Mouse (Mus musculus) heart, postnatal 0 days (tissue): Measurements from ENCODE around the gene Znrf1. TPM values are rescaled to one million over a fixed set of nuclear protein-coding genes. Genes with fewer than 3 reads are reported as not detected.
A peak's percentile ranks its signal among the peaks of the same experiment; 100 is the strongest.

ENCODE experiments used
- ATAC-seq: fragments of 200-750 bp; cut with Nextera tagmentation; 2 replicates; pipeline ENCODE4 v1.8.0; 2017; ENCODE audit warnings: low read depth, moderate number of reproducible peaks, moderate library complexity; ENCODE audit not compliant: insufficient read depth
- DNase-seq: peaks from one replicate; pipeline ENCODE4 v3.0.0-alpha.2; 2016; ENCODE audit warnings: low spot score
- H3K27ac ChIP-seq: fragments of 300-500 bp; sonication (generic); 2 replicates; pipeline ENCODE4 v1.5.1; 2014; ENCODE audit warnings: low read depth, mild to moderate bottlenecking
- H3K27me3 ChIP-seq: fragments of 300-500 bp; sonication (generic); 2 replicates; pipeline ENCODE4 v1.6.1; 2014; ENCODE audit warnings: low read length, mixed read lengths; ENCODE audit not compliant: control insufficient read depth, insufficient read depth
- H3K36me3 ChIP-seq: fragments of 300-500 bp; sonication (generic); replicated peaks from 2 replicates; pipeline ENCODE4 v1.6.1; 2014; ENCODE audit warnings: low read length, mixed read lengths; ENCODE audit not compliant: control insufficient read depth, insufficient read depth
- H3K4me1 ChIP-seq: fragments of 300-500 bp; sonication (generic); 2 replicates; pipeline ENCODE4 v1.6.1; 2014; ENCODE audit warnings: antibody characterized with exemption; ENCODE audit not compliant: control insufficient read depth, insufficient read depth
- H3K4me2 ChIP-seq: fragments of 300-500 bp; sonication (generic); 2 replicates; pipeline ENCODE4 v1.6.1; 2014; ENCODE audit warnings: low read depth, mild to moderate bottlenecking, low read length, moderate library complexity
- H3K4me3 ChIP-seq: fragments of 300-500 bp; sonication (generic); 2 replicates; pipeline ENCODE4 v1.5.1; 2014; ENCODE audit warnings: low read depth, low read length
- H3K9ac ChIP-seq: fragments of 300-500 bp; sonication (generic); replicated peaks from 2 replicates; pipeline ENCODE4 v1.6.1; 2014; ENCODE audit warnings: low read depth, low read length, mixed read lengths
- H3K9me3 ChIP-seq: fragments of 300-500 bp; sonication (generic); replicated peaks from 2 replicates; pipeline ENCODE4 v1.6.1; 2016; ENCODE audit warnings: low read length; ENCODE audit not compliant: control insufficient read depth
- CTCF ChIP-seq: IDR thresholded peaks from 2 replicates; pipeline ENCODE4 v1.5.1; 2016; ENCODE audit warnings: antibody characterized with exemption, control low read depth, low read depth
- EP300 ChIP-seq: IDR thresholded peaks from 2 replicates; pipeline ENCODE4 v1.6.1; 2016; ENCODE audit warnings: antibody characterized with exemption, low read depth
- WGBS: fragments of 180-500 bp; shearing (Covaris S2); extraction: QIAGEN DNeasy Blood & Tissue Kit; methylation state at CpG from one replicate; pipeline ENCODE4 v1.1.7; 2014; 5-methylcytosine and 5-hydroxymethylcytosine counted together
- polyA plus RNA-seq: library from polyadenylated mRNA; unstranded; fragments of >200 nt; fragmentation: Nextera tagmentation; extraction: Ambion mirVana; gene quantifications from 2 replicates; pipeline ENCODE4 v1.2.1, GENCODE M21; 2015
- total RNA-seq: library from RNA; depleted of rRNA; stranded (reverse); fragments of >200 nt; gene quantifications from 2 replicates; pipeline ENCODE4 v1.2.3, GENCODE M21; 2014; ENCODE audit warnings: low replicate concordance

The Znrf1 gene
- total and polyA plus RNA-seq, 2 experiments from 2014 or later: 13.9 to 52.1 TPM

- WGBS: 26% methylated on average over 5 of the region's 5 CpGs
- H3K9ac ChIP-seq: no peak overlapping the region
- no peaks in the 10 kb centered on the region for H3K27me3 ChIP-seq
- TF ChIP-seq CTCF: no peak
- TF ChIP-seq EP300: no peak
- H3K4me1 ChIP-seq: peaks cover 7% of the 10 kb centered on the region; the same call in 1 of the 2 replicates
- no peaks in the 10 kb centered on the region for H3K36me3 ChIP-seq
- H3K4me2 ChIP-seq: peak overlapping the region; percentile 86
- DNase-seq: no peak
- peak overlapping the region; percentile 93; the same call in 1 of the 2 replicates for H3K27ac ChIP-seq
- H3K4me3 ChIP-seq: peak overlapping the region; percentile 81
- ATAC-seq: no peak
- H3K9me3 ChIP-seq: no peaks in the 10 kb centered on the region
Observed at GRCm38 (mm10) chr8:111535491-111535890, 406 bp upstream of the Znrf1 start.

- WGBS: under 1% methylated on average over 63 of the region's 64 CpGs
- H3K4me2 ChIP-seq: peak overlapping the region; percentile 86
- no peaks in the 10 kb centered on the region for H3K27me3 ChIP-seq
- no peak for DNase-seq
- no peaks in the 10 kb centered on the region for H3K36me3 ChIP-seq
- TF ChIP-seq EP300: no peak
- no peak for TF ChIP-seq CTCF
- peak overlapping the region; percentile 93 for H3K27ac ChIP-seq
- peak overlapping the region; percentile 87 for H3K9ac ChIP-seq
- no peaks in the 10 kb centered on the region for H3K9me3 ChIP-seq
- H3K4me1 ChIP-seq: peaks cover 7% of the 10 kb centered on the region; the same call in 1 of the 2 replicates
- peak; percentile 12 for ATAC-seq
- H3K4me3 ChIP-seq: peak overlapping the region; percentile 81
Observed at GRCm38 (mm10) chr8:111536978-111537764, 1.3 kb downstream of the Znrf1 start.

GRCm38 (mm10) chr8:111537765-111538158, 1.9 kb downstream of the Znrf1 start:
- no peaks in the 10 kb centered on the region for H3K27me3 ChIP-seq
- ATAC-seq (no peak), DNase-seq (no peak)

GRCm38 (mm10) chr8:111538194-111538593, 2.3 kb downstream of the Znrf1 start:
- ATAC-seq (no peak), DNase-seq (no peak)
- peak overlapping the region; percentile 81 for H3K4me3 ChIP-seq
- 14% methylated on average over 2 of the region's 2 CpGs for WGBS
- H3K9me3 ChIP-seq: no peaks in the 10 kb centered on the region
- H3K4me1 ChIP-seq: peaks cover 7% of the 10 kb centered on the region; the same call in 1 of the 2 replicates
- H3K27ac ChIP-seq: peak overlapping the region; percentile 93; the same call in 1 of the 2 replicates
- peak overlapping the region; percentile 87 for H3K9ac ChIP-seq
- TF ChIP-seq EP300 (no peak), CTCF (no peak)
- no peaks in the 10 kb centered on the region for H3K27me3 ChIP-seq
- peak overlapping the region; percentile 86 for H3K4me2 ChIP-seq
- H3K36me3 ChIP-seq: no peaks in the 10 kb centered on the region

More at GRCm38 (mm10) chr8:111537765-111538158, 1.9 kb downstream of the Znrf1 start:
- 13% methylated on average over 8 of the region's 8 CpGs for WGBS
- Histone ChIP-seq H3K4me2 (peak overlapping the region; percentile 86), H3K27ac (peak overlapping the region; percentile 93), H3K9me3 (no peaks in the 10 kb centered on the region), H3K9ac (peak overlapping the region; percentile 87), H3K4me1 (peaks cover 7% of the 10 kb centered on the region; the same call in 1 of the 2 replicates), H3K4me3 (peak overlapping the region; percentile 81), H3K36me3 (no peaks in the 10 kb centered on the region)
- TF ChIP-seq CTCF (no peak), EP300 (no peak)

GRCm38 (mm10) chr8:111539422-111540076, 3.7 kb downstream of the Znrf1 start:
- H3K9ac ChIP-seq: no peak overlapping the region; the same call in 1 of the 2 replicates
- ATAC-seq (no peak), DNase-seq (no peak)
- no peaks in the 10 kb centered on the region for H3K27me3 ChIP-seq
- no peaks in the 10 kb centered on the region for H3K36me3 ChIP-seq
- peaks cover 7% of the 10 kb centered on the region; the same call in 1 of the 2 replicates for H3K4me1 ChIP-seq
- no peaks in the 10 kb centered on the region for H3K9me3 ChIP-seq
- peak overlapping the region; percentile 23 for H3K27ac ChIP-seq
- peak overlapping the region; percentile 81; the same call in 1 of the 2 replicates for H3K4me3 ChIP-seq
- 32% methylated on average over 10 of the region's 10 CpGs for WGBS
- peak overlapping the region; percentile 86 for H3K4me2 ChIP-seq
- no peak for TF ChIP-seq CTCF
- TF ChIP-seq EP300: no peak
